Mouse (Mus musculus): ENCODE data around the gene Htr2b.

Gene Htr2b

DNA sequence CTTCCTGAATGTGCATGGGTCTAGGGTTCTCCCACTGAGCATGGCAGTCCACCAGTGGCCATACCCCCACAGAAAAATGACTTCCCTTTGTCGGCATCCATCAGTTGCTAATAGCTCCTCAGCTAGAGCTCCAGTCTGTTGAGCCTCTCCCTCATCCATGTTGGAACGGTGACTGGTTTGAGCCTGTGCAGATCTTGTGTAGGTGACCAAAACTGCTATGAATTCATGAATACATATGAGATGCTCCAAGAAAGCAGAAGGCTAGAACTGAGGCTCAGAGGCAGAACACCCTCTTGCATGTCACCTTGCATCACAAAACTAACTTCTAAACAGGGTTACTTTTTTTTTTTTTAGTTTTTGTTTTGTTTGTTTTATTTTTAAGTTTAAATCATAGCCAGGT is 35.2 kb downstream of the Htr2b start:
- DNase-seq = no peak

DNA sequence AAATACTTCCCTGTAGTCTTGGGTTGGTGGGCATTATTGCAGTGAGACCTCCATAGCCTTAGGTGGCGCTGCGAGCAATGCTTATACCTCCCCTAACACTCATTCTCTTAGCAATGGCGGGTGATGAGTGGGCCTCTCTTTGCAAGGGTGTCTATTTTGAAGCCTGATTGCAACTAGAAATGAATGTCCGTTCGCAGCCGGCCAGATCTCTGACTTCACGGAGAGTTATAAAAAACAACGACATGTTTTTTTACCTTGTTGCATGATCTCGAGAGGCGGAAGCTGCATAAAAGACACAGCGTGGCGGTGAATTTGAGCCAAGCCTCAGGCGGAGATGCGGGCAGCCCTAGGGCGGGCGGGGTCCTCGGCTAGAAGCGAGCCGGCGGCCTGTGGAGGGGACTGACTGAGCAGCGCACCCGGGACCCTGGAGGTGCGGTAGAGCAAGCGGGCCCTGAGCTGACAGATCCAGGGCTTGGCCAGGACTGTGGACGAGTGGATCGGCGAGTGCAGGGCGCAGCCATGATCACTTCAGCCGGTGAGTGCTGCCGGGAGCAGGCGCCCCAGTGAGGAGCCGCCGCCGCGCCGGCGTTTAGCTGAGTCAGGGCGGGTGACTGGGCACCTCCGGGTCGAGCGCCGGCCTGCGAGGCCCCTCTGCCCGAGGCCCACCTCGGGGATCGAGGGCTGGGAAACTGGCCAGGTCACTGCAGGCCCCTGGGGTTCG is 47.3 kb downstream of the Htr2b start, which contains the start of gene Psmd1:
Gene Psmd1, plus strand, starts transcription at position 117 of the 721 bp plus-strand sequence.
- DNase-seq = peak; percentile 95

DNA sequence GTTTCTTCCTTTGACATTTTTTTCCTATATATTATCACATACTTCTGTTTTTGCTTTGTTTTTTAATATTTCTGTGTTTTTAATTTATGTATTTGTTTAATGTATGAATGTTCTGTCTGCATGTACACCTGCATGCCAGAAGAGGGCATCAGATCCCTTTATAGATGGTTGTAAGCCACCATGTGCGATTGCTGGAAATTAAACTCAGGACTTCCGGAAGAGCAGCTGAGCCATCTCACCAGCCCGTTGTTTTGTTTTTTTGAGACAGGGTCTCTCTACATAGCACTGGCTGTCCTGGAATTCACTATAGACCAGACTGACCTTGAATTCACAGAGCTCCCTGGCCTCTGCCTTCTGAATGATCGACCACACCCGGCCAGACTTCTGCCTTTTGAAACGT is 49.2 kb downstream of the Htr2b start:
- DNase-seq = peak in 1 of 2 experiments; percentile 14

DNA sequence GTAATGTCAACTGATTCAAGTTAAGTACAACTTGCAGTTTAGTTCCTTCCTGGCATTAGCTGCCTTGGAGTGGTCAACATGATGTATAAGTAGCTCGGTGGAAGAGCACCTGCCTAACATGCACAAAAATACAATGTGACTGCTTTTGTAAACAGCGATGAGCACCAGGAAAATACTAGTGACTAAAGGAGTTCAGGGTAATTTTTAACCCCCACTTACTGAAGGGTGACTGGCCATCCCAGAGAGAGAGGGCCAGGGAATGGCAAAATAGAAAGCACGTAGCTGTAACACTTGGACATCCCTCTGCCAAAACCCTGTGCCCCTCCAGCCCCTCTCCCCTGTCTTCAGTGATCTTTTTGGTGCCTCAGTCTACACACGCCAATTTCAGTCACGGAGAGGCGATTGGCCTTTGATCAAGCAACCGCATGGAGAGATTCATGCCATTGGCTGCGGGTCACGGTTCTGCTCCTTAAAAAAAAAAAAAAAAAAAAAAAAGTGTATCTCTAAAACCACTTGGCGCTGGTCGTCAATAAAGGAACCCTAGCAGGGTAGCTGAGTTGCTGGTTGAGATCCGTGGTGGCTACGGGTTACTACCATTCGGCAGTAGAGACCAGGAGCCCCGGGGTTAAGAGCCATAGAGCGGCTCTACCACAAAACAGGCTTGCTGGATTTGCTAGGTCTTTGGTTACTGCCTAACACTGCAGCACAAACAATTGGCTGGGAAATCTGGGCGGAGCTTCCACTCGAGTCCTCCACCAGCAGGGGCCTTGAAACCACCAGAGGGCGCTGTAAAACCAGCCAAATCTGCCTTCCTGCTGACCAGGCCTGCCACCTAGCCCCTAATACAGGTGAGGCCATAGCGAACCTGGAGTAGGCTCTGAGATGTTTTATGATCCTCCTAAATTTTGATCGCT is 52.7 kb downstream of the Htr2b start:
- peak; percentile 93 to 95 for DNase-seq

DNA sequence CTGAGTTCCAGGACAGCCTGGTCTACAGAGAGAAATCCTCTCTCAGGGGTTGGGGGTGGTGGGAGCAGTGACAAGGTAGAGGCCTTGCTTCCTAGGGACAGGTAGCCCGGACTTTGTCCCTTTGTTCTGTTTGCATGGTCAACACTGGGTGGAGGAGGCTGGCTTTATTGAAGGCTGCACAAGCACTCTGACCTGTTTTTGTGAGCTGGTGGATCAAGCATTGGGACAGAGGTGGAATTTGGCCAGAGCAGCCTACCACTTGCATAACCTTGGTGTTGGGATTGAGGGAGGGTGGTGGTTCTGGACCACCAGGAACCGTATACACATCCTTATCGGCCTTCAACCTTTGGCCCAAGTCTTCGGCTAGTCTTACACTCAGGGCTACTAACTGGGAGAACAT is 55.5 kb downstream of the Htr2b start:
- no peak for DNase-seq

DNA sequence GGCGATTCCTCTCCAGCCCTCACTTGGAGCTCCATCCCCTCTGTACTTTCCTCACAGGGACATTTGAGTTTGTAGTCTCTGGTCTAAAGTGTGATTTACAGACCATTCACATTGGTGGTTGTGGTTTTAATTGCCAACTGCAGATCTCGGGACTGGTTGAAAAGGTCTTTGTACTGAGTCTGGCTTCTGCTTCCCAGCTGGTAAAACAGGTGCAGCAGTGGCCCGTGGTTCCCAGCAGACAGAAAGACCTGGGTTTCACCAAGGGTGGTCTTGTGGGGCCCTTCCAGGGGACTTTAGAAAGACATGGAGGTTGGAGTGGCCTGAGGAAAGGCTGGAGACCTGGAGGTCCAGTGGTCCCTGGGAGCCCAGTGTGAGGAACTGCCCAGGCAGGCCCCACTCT is 56.8 kb downstream of the Htr2b start:
- no peak for DNase-seq

DNA sequence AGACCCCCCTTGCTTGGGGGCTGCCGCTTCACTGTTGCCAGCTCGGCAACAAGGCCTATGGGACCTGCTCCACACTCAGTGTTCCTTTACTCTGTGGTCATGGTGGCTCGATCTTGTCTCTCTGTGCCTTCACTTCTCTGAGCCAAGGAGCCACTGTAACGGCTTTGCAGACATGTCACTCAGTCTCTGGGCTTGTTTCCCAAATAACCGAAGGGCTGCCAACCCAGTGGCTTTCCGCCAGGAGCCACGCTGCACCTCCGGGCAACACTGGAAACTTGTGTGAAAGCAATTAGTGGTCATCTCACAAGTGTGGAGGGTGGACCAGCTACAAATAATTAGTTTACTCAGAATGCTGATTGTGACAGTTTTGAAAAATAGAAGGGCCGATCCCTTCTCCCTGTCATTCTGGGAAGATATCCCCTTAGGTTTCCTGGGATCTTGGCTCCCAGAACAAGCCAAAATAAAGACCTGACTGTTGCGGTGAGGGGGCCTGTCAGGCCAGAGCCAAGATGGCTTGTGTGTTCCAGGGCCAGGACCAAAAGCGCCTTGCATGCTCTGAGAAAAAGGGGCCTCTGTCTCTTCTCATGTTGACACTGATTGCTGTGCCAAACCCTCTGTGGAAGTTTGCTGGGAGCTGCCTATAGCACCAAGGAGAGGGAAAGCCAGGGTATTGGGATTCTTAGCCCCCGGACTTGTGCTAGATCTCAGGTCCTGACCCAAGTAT is 58.4 kb downstream of the Htr2b start:
- no peak for DNase-seq

All from B cell, adult 2 months (primary cell).